Mouse (Mus musculus) urinary bladder, adult 18-20 months (tissue): ENCODE measurements around the gene Tent5a.

ENCODE experiments used
- DNase-seq, 2 experiments: peaks; one replicate each; pipeline ENCODE4 v3.0.0; 2022; ENCODE audit warnings: low spot score in 2 of 2, mixed read lengths in 2 of 2

Tent5a gene

DNA sequence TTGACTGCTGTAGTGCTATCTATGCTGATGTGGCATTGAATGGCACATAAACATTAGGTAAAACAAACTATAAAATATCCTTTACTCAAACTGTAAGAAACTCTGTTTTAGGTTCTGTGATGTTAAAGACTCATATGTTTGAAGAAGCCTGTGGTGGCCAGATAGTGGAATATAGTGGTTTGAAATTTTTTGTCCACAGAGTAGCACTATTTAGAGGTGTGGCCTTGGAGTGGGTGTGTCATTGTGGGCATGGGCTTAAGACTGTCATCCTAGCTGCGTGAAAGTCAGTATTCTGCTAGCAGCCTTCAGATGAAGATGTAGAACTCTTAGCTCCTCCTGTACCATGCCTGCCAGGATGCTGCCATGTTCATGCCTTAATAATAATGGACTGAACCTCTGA is 11.0 kb downstream of the Tent5a start:
- DNase-seq: no peak

DNA sequence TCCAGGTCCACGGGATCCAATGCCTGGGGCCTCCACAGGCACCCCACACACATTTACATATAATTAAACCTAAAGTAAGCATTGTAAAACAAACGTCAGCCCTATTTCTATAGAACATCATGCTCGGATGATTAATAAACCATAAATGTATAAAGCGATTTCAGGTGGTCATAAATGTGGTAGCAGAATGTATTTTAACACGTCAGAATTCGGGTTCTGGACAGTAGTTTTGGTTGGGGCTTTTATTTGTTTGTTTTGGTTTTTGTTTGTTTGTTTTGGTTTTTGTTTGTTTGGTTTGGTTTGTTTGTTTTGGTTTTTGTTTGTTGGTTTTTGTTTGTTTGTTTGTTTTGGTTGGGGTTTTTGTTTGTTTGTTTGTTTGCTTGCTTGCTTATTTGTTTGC is 14.7 kb downstream of the Tent5a start, which contains the start of gene Gm11114:
Gene Gm11114 (plus strand): TSS at position 301 of the 400 bp plus-strand sequence.
- no peak for DNase-seq

DNA sequence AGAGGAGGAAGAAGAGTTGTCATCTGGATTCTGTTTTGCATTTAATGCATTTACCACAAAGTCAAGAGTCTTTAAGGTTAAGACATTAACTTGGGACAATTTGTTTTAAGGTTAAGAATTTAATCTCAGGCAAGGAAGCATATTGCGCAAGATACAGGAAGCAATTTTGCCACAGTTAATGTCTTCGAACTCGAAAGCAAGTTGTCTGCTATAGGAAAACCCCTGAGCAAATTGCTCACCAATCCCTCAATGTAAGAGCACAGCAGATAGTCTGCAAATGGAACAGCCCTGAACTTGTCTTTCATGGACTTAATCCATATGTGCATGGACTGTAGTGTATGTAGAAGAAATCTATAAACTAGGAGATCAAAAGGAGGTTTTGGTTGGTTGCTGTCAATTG is 23.8 kb downstream of the Tent5a start:
- DNase-seq: no peak

DNA sequence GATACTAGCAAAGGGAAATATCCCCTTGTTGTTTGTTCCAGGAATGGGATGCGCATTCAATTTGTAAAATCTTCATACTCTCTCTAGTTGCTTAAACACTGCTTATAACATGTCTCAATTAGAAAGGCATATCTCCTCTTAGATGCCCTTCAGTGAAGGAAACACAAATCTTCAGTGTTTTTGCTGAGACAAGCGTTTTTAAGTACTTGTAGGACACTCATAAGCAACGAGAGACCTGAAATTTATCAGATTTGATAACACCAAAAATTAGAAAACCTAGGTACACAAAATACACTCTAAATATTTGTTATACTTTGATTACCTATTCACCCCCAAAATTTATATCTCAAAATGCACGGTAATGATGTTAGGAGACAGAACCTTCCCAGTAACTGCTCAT is 24.3 kb downstream of the Tent5a start:
- DNase-seq: no peak

DNA sequence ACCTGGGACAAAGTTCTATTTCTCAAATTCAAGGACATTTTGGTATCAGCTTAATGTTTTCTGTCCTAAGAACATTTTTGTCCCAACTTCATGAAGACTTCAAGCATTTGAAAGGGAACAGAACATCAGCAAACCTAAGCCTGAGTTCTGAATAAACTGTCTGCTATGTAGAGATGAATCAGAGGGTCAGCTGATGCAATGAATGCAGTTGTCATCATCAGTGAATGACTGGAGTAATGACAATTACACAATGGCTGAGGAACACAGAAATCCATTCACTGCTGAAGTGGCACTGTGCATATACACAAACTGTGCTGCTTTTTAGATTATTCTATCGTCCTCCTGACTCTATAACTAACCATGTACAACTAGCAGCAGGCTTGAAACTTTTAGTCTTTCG is 53.0 kb downstream of the Tent5a start:
- no peak for DNase-seq
